Mouse (Mus musculus) hindlimb bud, embryonic 11.5 days (tissue): ENCODE data around the gene Mpig6b.

Source experiments
- DNase-seq: peaks from one replicate; pipeline ENCODE4 v3.0.0-alpha.2; 2012; ENCODE audit warnings: low read depth, low spot score; ENCODE audit errors: extremely low spot score

The Mpig6b gene

GRCm38 (mm10) chr17:35021163-35021808 is 44.7 kb downstream of the Mpig6b start:
- no peak for DNase-seq

DNA sequence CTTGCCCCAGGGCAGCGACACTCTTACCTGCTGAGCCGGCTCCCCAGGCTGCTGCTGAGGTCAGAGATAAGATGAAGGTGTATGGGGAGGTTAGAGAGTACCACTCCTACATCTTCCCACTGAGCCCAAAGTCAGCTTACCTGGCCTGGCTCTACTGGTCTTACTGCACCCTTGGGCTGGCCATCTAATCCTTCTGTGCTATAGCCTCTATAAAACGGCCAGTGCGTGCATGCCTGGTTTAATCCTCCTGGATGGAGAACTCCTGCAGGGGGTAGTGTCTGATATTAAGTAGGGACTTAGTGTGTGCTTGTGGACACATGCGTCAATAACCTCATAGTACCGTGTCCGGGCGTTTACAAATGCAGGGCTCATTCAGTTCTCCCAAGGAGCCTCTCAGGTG is 45.4 kb downstream of the Mpig6b start:
- DNase-seq, result no peak

DNA sequence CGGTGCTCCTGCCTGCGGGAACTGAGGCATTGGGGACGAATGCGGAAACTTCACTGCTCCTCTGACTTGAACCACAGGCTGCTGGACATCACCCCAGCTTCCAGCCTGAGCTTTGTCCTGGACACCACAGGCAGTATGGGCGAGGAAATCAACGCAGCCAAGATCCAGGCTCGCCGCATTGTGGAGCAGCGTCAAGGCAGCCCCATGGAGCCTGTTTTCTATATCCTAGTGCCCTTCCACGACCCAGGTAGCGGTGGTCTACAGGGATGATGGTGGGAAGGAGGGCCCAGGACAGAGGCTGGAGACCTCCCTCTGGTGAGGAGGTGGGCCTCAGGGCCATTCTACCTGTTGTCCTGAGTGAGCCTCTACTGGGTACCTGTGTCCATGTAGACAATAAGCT is 46.1 kb downstream of the Mpig6b start:
- DNase-seq, result no peak

GRCm38 (mm10) chr17:35018171-35018570 is 47.8 kb downstream of the Mpig6b start:
- no peak for DNase-seq

DNA sequence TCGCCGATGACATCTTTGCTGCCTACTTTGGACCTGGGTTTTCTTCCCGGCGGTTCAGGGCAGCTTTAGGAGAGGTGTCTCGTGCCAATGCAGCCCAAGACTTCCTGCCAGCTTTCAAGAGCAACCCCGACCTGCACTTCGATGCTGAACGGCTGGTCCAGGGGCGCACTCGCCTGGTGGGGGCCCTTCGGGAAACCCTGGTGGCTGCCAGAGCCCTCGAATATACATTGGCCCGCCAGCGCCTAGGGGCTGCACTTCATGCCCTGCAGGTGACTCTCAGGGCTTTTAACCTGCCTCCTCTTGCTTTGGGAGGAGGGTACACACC is 48.3 kb downstream of the Mpig6b start:
- no peak for DNase-seq

DNA sequence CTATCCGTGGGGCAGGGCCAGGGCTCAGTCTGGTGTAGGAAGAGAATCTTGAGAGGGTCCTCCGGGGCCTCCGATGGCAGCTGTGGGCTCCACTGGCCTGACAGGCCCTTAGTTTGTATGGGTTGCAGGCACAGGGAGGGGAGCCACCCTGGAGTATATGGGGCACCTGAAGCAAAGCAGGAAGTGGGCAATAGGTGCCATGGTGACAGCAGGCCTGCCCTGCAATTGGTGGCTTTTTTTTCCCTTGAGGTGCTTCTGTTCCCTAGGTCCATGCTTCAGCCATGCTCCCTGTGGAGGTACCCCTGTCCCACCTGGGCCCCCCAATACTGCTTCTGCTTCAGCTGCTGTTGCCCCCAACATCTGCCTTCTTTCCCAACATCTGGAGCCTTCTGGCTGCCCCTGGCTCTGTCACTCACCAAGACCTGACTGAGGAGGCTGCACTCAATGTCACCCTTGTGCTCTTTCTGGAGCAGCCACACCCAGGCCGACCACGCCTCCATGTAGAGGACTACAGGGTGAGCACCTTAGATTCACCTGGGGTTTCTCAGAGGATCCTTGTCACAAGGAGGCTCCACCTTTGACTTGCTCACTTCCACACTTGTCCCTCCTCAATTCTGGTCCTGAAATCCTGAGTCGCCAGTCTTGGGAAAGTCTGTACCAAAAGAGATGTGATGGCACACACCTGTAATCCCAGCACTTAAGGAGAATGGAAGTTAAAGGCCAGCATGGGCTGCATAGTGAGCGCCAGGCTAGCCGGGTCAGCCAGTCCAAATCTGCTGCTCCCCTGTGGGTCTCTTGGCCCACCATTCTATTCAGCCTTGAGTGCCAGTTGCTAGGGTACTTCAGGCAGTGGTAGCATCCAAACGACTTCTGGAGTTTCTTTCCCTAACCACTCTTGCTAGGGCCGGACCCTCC is 48.9 kb downstream of the Mpig6b start:
- no peak for DNase-seq

- DNase-seq, result no peak
Measured at GRCm38 (mm10) chr17:35016376-35016775, 49.6 kb downstream of the Mpig6b start, which contains the start of gene Vwa7. Gene Vwa7, plus strand, starts transcription at chr17:35016579.

DNA sequence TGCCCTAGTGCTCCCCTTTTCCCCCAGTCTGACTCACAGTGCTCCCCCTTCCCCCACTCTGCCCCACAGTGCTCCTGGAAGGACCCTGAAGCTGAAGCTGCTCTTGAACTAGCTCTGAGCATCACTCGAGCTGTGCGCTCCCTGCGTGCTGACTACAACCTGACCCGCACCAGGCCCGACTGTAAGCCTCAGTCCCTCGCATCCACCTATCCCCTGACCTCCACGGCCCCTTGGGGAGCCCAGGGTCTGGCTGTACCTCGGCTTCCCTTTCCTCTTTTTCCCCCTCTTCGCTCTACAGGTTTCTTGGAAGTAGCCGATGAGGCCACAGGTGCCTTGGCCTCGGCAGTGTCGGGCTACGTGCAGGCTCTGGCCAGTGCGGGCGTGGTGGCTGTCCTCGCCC is 50.7 kb downstream of the Mpig6b start:
- DNase-seq, result no peak

DNA sequence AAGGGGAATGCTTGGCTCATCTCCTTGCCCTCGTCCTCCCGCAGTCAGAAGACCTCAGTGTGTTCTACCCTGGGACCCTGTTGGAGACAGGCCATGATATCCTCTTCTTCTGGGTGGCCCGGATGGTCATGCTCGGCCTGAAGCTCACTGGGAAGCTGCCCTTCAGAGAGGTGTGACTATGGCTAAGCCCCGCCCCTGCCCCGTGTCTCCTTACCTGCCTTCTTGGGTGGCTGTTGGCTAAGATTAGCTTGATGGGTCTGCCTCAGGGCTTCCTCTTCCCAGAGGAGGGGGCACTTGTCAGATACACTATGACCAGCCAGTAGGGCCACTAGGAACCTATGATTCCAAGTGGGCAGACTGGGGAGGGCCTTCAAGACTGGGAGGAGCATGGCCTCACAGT is 52.8 kb downstream of the Mpig6b start:
- DNase-seq, result no peak
